ENCODE assay signal across 16 mouse cellular contexts in the genomic region with DNA sequence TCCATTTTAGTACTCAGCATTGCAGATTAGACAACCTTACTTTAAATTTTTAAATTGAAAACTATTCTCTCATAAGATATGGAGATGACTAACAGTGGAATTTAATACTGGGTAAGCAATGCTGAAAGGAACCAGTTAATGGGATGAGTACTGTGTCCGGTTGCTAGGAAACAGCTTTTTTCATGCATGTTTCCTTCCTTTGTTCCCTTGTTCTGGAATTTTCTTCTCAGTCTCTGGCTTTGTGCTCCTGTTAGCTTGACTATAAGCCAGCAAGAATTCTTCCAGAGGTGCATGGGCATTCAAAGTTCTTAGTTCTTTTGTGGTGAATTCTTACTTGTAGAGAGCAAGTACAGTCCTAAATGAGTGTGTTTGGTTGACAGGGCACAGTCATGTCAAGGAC. TPM values are rescaled to one million over a fixed set of nuclear protein-coding genes. Genes with fewer than 3 reads are reported as not detected.
A peak's percentile ranks its signal among the peaks of the same experiment; 100 is the strongest.
DNase-seq lines count a peak whose midpoint lies in the region; ATAC-seq lines count a peak whose summit lies in the region.
"Had no signal": no experiment of that assay in that cellular context is flagged by ENCODE, and none has a peak within 500 bp of the region (broad histone marks: within the 10 kb centered on the region; RNA-seq: fewer than 3 reads in every experiment).

No protein-coding gene starts in this region.

- 75% methylated on average over 1 of the region's 1 CpGs for WGBS in hindbrain, embryonic 10.5 days
- 68% methylated on average over 1 of the region's 1 CpGs for WGBS in hindbrain, embryonic 13.5 days
- WGBS in midbrain, embryonic 10.5 days, result 89% methylated on average over 1 of the region's 1 CpGs

- no peaks in the 10 kb centered on the region for H3K36me3 ChIP-seq in hindbrain, embryonic 10.5 days
- no peaks in the 10 kb centered on the region for H3K36me3 ChIP-seq in hindbrain, embryonic 13.5 days
- H3K36me3 ChIP-seq in midbrain, embryonic 10.5 days, result no peaks in the 10 kb centered on the region
- H3K36me3 ChIP-seq: G1E; limb, embryonic 15.5 days had no signal

- H3K9me3 ChIP-seq in hindbrain, embryonic 10.5 days, result no peaks in the 10 kb centered on the region
- H3K9me3 ChIP-seq in hindbrain, embryonic 13.5 days, result no peaks in the 10 kb centered on the region
- H3K9me3 ChIP-seq in midbrain, embryonic 10.5 days (replicated peaks), result no peaks in the 10 kb centered on the region
- H3K9me3 ChIP-seq: G1E; limb, embryonic 15.5 days had no signal

- H3K4me2 ChIP-seq in hindbrain, embryonic 13.5 days, result no peak overlapping the region
- H3K4me2 ChIP-seq: limb, embryonic 15.5 days had no signal

- no peak overlapping the region for H3K9ac ChIP-seq in hindbrain, embryonic 13.5 days
- H3K9ac ChIP-seq: limb, embryonic 15.5 days had no signal

- H3K4me3 ChIP-seq in hindbrain, embryonic 10.5 days, result no peak overlapping the region
- H3K4me3 ChIP-seq in hindbrain, embryonic 13.5 days, result no peak overlapping the region
- H3K4me3 ChIP-seq in midbrain, embryonic 10.5 days, result no peak overlapping the region
- H3K4me3 ChIP-seq: heart, adult 2 months; limb, embryonic 15.5 days had no signal

- H3K4me1 ChIP-seq in hindbrain, embryonic 10.5 days (replicated peaks), result peaks cover 7% of the 10 kb centered on the region; the same call in 1 of the 2 replicates
- H3K4me1 ChIP-seq in hindbrain, embryonic 13.5 days (replicated peaks), result no peaks in the 10 kb centered on the region
- peaks cover 12% of the 10 kb centered on the region for H3K4me1 ChIP-seq in midbrain, embryonic 10.5 days
- H3K4me1 ChIP-seq: limb, embryonic 15.5 days had no signal

- no peak for DNase-seq in hindbrain, embryonic 10.5 days (ENCODE audit: low spot score)
- DNase-seq in ZHBTc4 (ENCODE audit: low read depth, low spot score), result peak; percentile 67
- DNase-seq in midbrain, embryonic 10.5 days (ENCODE audit: low spot score), result no peak
- DNase-seq in retina, embryonic 14.5 days (ENCODE audit: low spot score), result peak; percentile 46
- no peak for DNase-seq in thymus, postnatal 14 days
- DNase-seq in adrenal gland, postnatal 10 days, result no peak
- DNase-seq: adrenal gland, adult 8-10 months; cerebellum, adult 18-20 months; gastrocnemius, postnatal 14 days; heart, adult 2 months; lung, postnatal 14 days; spleen, adult 18-20 months had no signal

- H3K27ac ChIP-seq in hindbrain, embryonic 10.5 days, result peak overlapping the region; percentile 26; the same call in 1 of the 2 replicates
- no peak overlapping the region for H3K27ac ChIP-seq in hindbrain, embryonic 13.5 days
- peak overlapping the region; percentile 63 for H3K27ac ChIP-seq in midbrain, embryonic 10.5 days (replicated peaks)
- H3K27ac ChIP-seq: heart, adult 2 months; limb, embryonic 15.5 days had no signal

- no peak for ATAC-seq in hindbrain, embryonic 13.5 days (ENCODE audit: low FRiP score)
- ATAC-seq: inflammation-experienced regulatory T-cells, adult 6 months had no signal

- H3K27me3 ChIP-seq in hindbrain, embryonic 10.5 days (ENCODE audit: insufficient read depth, poor library complexity, severe bottlenecking), result no peaks in the 10 kb centered on the region
- H3K27me3 ChIP-seq in hindbrain, embryonic 13.5 days, result no peaks in the 10 kb centered on the region
- no peaks in the 10 kb centered on the region for H3K27me3 ChIP-seq in midbrain, embryonic 10.5 days (ENCODE audit: low read depth, poor library complexity, severe bottlenecking)
- H3K27me3 ChIP-seq: limb, embryonic 15.5 days had no signal

RNA-seq across cellular contexts. Expression of a gene that starts 30.9 kb away (rescaled TPM):
- polyA plus RNA-seq in hindbrain, embryonic 10.5 days (2016; fragmentation: Nextera tagmentation; extraction: Ambion mirVana), result 2.1 and 4.1 TPM in 2 replicates
- 7.8 and 8.9 TPM in 2 replicates for polyA plus RNA-seq in hindbrain, embryonic 13.5 days (2015; fragmentation: Nextera tagmentation; extraction: Ambion mirVana)
- polyA plus RNA-seq in midbrain, embryonic 10.5 days (2016; fragmentation: Nextera tagmentation; extraction: Ambion mirVana), result 1.2 and 2.9 TPM in 2 replicates
- total RNA-seq in adrenal gland, postnatal 10 days (2021), result 10 to 100 TPM; 14.0 to 16.4 TPM

RNA-seq across cellular contexts. Expression of a gene that starts 59.3 kb away (rescaled TPM):
- polyA plus RNA-seq in hindbrain, embryonic 10.5 days (2016; fragmentation: Nextera tagmentation; extraction: Ambion mirVana), result 12.2 and 16.3 TPM in 2 replicates
- polyA plus RNA-seq in hindbrain, embryonic 13.5 days (2015; fragmentation: Nextera tagmentation; extraction: Ambion mirVana), result 23.9 and 30.7 TPM in 2 replicates
- 12.0 and 12.9 TPM in 2 replicates for polyA plus RNA-seq in midbrain, embryonic 10.5 days (2016; fragmentation: Nextera tagmentation; extraction: Ambion mirVana)
- 10 to 100 TPM; 23.3 to 37.5 TPM for total RNA-seq in adrenal gland, postnatal 10 days (2021)
- polyA plus RNA-seq: G1E had no signal

Comparison
In these comparisons a context has a peak if more than half of its experiments do, and no peak if none do; other contexts are left out.
1. DNase-seq: peak in ZHBTc4 (single experiment) and retina, embryonic 14.5 days (single experiment); none in hindbrain, embryonic 10.5 days (single experiment), midbrain, embryonic 10.5 days (single experiment), thymus, postnatal 14 days (single experiment) and adrenal gland, postnatal 10 days (single experiment).